Mouse (Mus musculus): ENCODE measurements around the gene Aptx. TPM values are rescaled to one million over a fixed set of nuclear protein-coding genes. Genes with fewer than 3 reads are reported as not detected.

The Aptx gene
- polyA plus RNA-seq, 1 experiment = 4.4 TPM

DNA sequence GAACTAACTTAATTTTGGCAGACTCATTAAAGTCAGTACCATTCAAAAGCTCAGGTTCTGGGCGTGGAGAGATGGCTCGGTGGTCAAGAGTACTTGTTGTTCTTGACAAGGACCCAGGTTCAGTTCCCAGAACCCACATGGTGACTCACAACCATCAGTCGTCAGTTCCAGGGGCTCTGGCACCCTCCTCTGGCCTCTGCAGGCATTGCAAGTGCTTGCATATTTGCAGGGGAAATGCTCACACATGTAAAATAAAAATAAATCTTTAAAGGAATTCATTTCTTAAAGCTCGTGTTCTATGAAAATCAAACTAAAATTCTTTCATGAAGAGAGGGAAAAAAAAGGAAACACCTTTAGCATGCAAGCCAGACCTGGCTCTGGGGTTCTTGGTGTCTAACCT lies 62.0 kb downstream of the Aptx start:
- TF ChIP-seq CTCF (IDR thresholded peaks at IDR 0.05; ENCODE audit: extremely low read depth, insufficient read depth, insufficient read length, insufficient replicate concordance) (no peak), POLR2A (IDR thresholded peaks at IDR 0.05; ENCODE audit: low read depth, low read length) (no peak)
- no peak overlapping the region for H3K27ac ChIP-seq (ENCODE audit: insufficient read depth, low read length)
- DNase-seq (ENCODE audit: low read depth in 1 of 2, low spot score in 2 of 2) = no peak
- H3K36me3 ChIP-seq (ENCODE audit: control insufficient read depth, insufficient read depth, low read length) = no peaks in the 10 kb centered on the region
- 87% methylated on average over 4 of the region's 4 CpGs for WGBS
- no peak overlapping the region for H3K4me3 ChIP-seq (ENCODE audit: extremely low read depth, insufficient read depth, insufficient read length)
- H3K27me3 ChIP-seq (ENCODE audit: control insufficient read depth, insufficient read depth, low read length) = no peaks in the 10 kb centered on the region
- H3K4me1 ChIP-seq (ENCODE audit: control insufficient read depth, insufficient read depth, insufficient read length) = no peaks in the 10 kb centered on the region

Other genes starting within 250 kb of the Aptx start
- 3.5 and 4.0 TPM in 2 replicates for gene Tmem215, start 231.0 kb downstream of the Aptx start, polyA plus RNA-seq (2012; rRNA removed)
- 2.3 and 4.1 TPM in 2 replicates for gene Dnaja1, start 19.0 kb upstream of the Aptx start, polyA plus RNA-seq (2012; rRNA removed)
- gene Smu1, start 54.7 kb upstream of the Aptx start, polyA plus RNA-seq (2012; rRNA removed) = 9.2 and 11.8 TPM in 2 replicates
- 24.6 and 37.4 TPM in 2 replicates for gene B4galt1, start 150.8 kb upstream of the Aptx start, polyA plus RNA-seq (2012; rRNA removed)
- not detected in 2 replicates for gene Spink4, start 216.9 kb upstream of the Aptx start, polyA plus RNA-seq (2012; rRNA removed)
- 43.8 and 76.3 TPM in 2 replicates for gene Bag1, start 245.1 kb upstream of the Aptx start, polyA plus RNA-seq (2012; rRNA removed)
- gene Chmp5, start 245.2 kb upstream of the Aptx start, polyA plus RNA-seq (2012; rRNA removed) = 5.8 and 6.2 TPM in 2 replicates

All from spleen, adult 2 months (tissue).